Mouse (Mus musculus): ENCODE measurements at regions not wholly inside any gene's neighbourhood (a gene's known extent, or its start where the extent isn't known, plus 50 kb on each side); places are given as distances from the start of the nearest gene placed in this dataset.

DNA sequence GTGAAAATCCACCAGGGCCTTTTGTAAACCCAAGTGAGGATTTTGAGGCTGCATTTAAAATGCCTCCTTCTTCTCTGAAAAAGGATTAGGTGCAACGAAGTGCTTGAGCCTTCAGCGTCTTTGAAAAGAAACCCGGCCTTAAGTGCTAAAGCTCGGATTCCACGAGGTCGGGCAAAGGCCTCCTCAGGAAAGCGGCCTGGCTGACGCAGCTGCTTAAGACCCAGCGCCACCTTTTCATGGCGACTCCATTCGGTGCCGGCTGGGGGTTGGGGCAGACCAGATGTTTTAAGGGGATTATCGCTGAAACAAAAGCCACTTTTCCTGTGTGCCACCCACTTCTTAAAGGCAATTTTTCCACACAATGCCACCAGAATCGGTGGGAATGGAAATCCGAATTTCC is 61.6 kb upstream of the 4932438H23Rik start:
- Histone ChIP-seq H3K4me3 (replicated peaks) (no peak overlapping the region), H3K9me3 (no peaks in the 10 kb centered on the region), H3K36me3 (no peaks in the 10 kb centered on the region), H3K9ac (no peak overlapping the region), H3K27me3 (replicated peaks) (no peaks in the 10 kb centered on the region), H3K27ac (no peak overlapping the region), H3K4me2 (no peak overlapping the region), H3K4me1 (no peaks in the 10 kb centered on the region)
- 46% methylated on average over 15 of the region's 15 CpGs for WGBS
- no peak for ATAC-seq (ENCODE audit: insufficient read depth, low FRiP score, low read depth)

DNA sequence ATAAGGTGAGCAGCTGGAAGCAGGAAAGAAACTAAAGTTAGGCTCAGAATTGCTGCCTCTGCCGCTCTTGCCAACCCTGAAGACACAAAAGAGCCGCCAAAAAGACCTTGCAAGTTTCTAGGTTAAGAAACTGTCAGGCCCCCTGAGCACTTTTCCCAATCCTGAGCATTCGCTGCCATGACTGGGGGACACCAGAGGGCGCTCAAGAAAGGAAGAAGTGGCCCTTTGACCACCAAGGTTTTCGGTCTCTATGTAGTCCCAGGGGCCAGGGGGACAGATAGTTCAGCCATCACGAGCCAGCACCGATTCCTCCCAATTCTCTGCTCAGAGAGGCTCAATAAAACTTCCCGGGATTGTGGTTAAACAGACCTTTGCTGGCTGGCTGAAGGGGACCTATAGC is 64.6 kb upstream of the Olig2 start:
- ATAC-seq (ENCODE audit: insufficient read depth, low FRiP score, low read depth), result no peak
- H3K27ac ChIP-seq, result no peak overlapping the region
- H3K4me3 ChIP-seq (replicated peaks), result no peak overlapping the region
- H3K36me3 ChIP-seq, result no peaks in the 10 kb centered on the region
- H3K4me1 ChIP-seq, result no peaks in the 10 kb centered on the region
- H3K27me3 ChIP-seq (replicated peaks), result no peaks in the 10 kb centered on the region
- H3K4me2 ChIP-seq, result no peak overlapping the region
- WGBS, result 16% methylated on average over 8 of the region's 8 CpGs
- no peaks in the 10 kb centered on the region for H3K9me3 ChIP-seq
- no peak overlapping the region for H3K9ac ChIP-seq

DNA sequence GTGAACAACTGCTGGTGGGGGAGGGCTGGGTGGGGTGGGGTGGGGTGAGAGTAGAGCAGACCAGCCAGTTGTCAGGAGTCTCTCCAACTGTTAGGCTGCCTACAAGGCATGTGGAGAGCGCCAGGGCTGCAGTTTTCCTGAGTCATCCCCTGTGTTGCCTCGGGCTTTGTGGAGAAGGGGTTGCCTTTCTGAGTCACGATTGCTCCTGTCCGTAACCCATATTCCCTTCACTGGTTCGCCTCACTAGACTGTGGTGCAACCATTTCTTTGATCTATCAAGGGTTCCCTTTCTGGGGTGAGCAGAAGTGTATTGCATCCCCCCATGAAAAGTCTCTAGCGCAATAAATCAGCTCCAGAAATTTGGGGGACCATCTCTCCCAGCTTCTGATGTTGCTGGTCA is 63.6 kb upstream of the Olig2 start:
- ATAC-seq (ENCODE audit: insufficient read depth, low FRiP score, low read depth), result no peak
- Histone ChIP-seq H3K27me3 (replicated peaks) (no peaks in the 10 kb centered on the region), H3K27ac (no peak overlapping the region), H3K9ac (no peak overlapping the region), H3K4me2 (no peak overlapping the region), H3K9me3 (no peaks in the 10 kb centered on the region), H3K4me3 (replicated peaks) (no peak overlapping the region), H3K4me1 (no peaks in the 10 kb centered on the region), H3K36me3 (no peaks in the 10 kb centered on the region)
- WGBS, result 67% methylated on average over 6 of the region's 6 CpGs

DNA sequence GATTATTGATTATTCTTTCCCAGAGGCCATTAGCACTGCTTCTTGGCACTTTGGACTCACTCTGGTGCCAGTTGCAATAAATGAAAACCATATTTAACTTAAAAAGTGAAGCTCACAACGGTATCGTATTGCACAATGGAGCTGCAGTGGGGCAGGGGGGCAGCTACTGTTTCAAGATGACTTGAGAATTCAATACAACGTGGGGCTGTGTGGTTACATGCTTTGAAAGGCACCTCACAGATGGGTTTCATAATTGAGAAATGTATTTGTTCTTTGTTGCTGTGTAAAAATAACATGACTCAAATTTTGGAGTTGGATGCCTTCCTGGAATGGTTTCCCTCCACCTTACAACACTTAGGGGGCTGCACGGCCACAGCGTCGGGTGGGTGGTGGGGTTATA is 62.9 kb upstream of the Olig2 start:
- no peaks in the 10 kb centered on the region for H3K36me3 ChIP-seq
- no peak for ATAC-seq (ENCODE audit: insufficient read depth, low FRiP score, low read depth)
- H3K27ac ChIP-seq, result no peak overlapping the region
- no peak overlapping the region for H3K9ac ChIP-seq
- WGBS, result 85% methylated on average over 6 of the region's 6 CpGs
- H3K4me3 ChIP-seq (replicated peaks), result no peak overlapping the region
- no peak overlapping the region for H3K4me2 ChIP-seq
- no peaks in the 10 kb centered on the region for H3K4me1 ChIP-seq
- no peaks in the 10 kb centered on the region for H3K9me3 ChIP-seq
- H3K27me3 ChIP-seq (replicated peaks), result no peaks in the 10 kb centered on the region

DNA sequence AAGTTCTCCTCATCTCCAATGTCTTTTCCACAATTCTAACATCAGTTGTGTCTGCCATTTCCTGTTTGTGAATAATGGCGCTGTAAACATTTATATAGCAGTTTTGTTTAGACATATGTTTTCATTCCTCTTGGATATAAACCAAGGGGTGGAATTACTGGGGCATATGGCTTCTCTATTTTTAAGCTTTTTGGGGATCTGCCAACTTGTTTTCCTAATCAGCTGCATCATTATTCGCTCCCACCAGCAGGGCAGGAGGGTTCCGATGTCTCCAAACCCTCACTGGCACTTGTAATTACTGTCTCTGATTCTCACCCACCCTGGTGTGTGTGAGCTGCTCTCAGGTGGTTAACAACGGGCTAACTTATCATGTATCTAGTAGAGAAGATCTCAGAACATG is 59.4 kb upstream of the Olig2 start:
- 70% methylated on average over 4 of the region's 4 CpGs for WGBS
- H3K36me3 ChIP-seq, result no peaks in the 10 kb centered on the region
- H3K4me2 ChIP-seq, result no peak overlapping the region
- no peak overlapping the region for H3K4me3 ChIP-seq (replicated peaks)
- no peak overlapping the region for H3K27ac ChIP-seq
- peaks cover 5% of the 10 kb centered on the region; the same call in 1 of the 2 replicates for H3K27me3 ChIP-seq (replicated peaks)
- no peak overlapping the region for H3K9ac ChIP-seq
- ATAC-seq (ENCODE audit: insufficient read depth, low FRiP score, low read depth), result no peak
- H3K4me1 ChIP-seq, result 0 out of 2 replicates have a peak, but pooled peaks cover 4% of the 10 kb centered on the region
- no peaks in the 10 kb centered on the region for H3K9me3 ChIP-seq

DNA sequence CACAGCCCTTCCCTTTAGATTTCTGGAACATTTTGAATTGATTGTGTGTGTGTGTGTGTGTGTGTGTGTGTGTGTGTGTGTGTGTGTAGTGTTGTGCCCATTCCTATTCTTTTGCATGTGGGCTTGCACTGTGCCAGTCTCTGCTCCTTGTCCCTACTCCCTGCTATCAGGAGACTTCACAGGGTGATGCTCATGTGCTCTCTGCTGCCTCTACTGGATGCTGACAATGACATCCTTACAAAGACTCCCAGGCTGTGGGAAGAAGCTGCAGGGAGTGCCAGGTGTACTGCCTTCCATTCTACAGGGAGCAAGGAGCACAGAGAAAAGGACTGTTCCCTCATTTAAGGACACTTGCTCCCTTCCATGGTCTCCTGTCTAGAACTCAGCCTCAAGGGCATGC is 58.4 kb upstream of the Olig2 start:
- Histone ChIP-seq H3K27ac (no peak overlapping the region), H3K9me3 (no peaks in the 10 kb centered on the region), H3K27me3 (replicated peaks) (peaks cover 5% of the 10 kb centered on the region; the same call in 1 of the 2 replicates), H3K4me3 (replicated peaks) (no peak overlapping the region), H3K9ac (no peak overlapping the region), H3K36me3 (no peaks in the 10 kb centered on the region), H3K4me2 (no peak overlapping the region), H3K4me1 (0 out of 2 replicates have a peak, but pooled peaks cover 4% of the 10 kb centered on the region)
- no peak for ATAC-seq (ENCODE audit: insufficient read depth, low FRiP score, low read depth)

DNA sequence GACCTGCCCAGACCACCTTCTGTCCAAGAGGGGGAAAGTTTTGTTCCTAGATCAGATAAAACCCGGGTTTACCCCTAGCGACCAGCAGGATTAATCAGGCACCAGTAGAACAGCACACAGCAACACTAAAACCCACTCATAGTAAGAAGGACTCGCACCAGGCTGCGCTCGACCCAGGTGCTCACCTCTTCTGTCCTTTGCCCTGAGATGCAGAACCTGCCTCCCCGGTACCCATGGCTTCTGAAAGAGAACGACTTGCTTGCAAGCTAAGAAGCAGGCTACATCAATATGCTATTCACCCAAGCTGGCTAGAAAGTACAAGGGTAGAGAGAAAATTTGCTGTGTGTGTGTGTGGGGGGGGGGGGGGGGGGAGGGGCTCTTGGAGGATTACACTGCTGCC is 56.9 kb upstream of the Olig2 start:
- Histone ChIP-seq H3K36me3 (no peaks in the 10 kb centered on the region), H3K27ac (no peak overlapping the region), H3K4me1 (0 out of 2 replicates have a peak, but pooled peaks cover 4% of the 10 kb centered on the region), H3K4me3 (replicated peaks) (no peak overlapping the region), H3K27me3 (replicated peaks) (peaks cover 5% of the 10 kb centered on the region; the same call in 1 of the 2 replicates), H3K9me3 (no peaks in the 10 kb centered on the region), H3K4me2 (no peak overlapping the region), H3K9ac (no peak overlapping the region)
- 50% methylated on average over 7 of the region's 7 CpGs for WGBS
- ATAC-seq (ENCODE audit: insufficient read depth, low FRiP score, low read depth), result no peak

DNA sequence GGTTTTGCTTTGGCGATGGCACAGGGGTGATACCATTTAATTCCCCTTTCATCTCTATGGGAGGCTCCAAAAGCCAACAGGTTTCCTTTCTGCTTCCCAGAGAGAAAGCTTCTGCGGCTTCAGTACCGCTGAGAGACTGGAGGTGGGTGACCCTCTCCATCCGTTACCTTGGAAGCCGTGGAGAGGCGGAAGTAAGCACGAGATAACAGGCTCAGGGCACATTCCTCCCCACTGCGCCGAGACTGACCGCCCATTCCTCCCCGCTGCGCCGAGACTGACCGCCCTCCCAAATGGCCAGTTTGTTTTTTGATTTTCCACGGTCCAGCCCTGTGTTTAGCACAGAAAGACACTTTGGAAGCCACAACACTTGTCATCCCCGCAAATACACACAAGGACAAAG is 55.4 kb upstream of the Olig2 start:
- WGBS, result under 1% methylated on average over 16 of the region's 16 CpGs
- Histone ChIP-seq H3K4me3 (replicated peaks) (peak overlapping the region; percentile 13), H3K4me1 (0 out of 2 replicates have a peak, but pooled peaks cover 8% of the 10 kb centered on the region), H3K27me3 (replicated peaks) (peaks cover 5% of the 10 kb centered on the region; the same call in 1 of the 2 replicates), H3K9ac (no peak overlapping the region), H3K4me2 (peak overlapping the region; percentile 51), H3K27ac (no peak overlapping the region), H3K36me3 (no peaks in the 10 kb centered on the region), H3K9me3 (no peaks in the 10 kb centered on the region)
- ATAC-seq (ENCODE audit: insufficient read depth, low FRiP score, low read depth), result no peak

DNA sequence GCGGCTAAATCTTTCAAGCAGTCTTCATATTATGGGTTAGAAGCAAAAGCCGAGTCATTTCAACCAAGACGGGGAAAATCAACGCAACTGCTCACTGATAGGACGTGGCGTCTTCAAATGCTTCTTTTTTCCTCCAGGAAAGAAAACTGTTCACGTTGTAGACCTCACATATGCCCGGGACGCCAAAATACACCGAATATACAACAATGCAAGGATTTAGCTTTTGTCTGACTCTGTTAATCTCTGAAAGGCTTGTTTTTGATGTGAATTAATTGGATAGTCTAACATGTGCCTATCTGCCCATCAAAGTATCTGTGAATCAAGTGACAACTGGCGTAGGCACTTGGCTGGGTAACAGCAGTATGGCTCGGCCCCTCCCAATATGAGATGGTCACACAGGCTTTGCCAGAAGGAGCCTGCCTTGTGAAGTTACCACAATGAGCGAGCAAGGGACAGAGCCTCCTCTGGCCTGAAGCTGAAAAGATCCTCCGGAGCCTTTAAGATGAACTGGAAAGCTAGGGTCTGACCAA is 53.3 kb upstream of the Olig2 start:
- Histone ChIP-seq H3K27ac (no peak overlapping the region), H3K4me1 (0 out of 2 replicates have a peak, but pooled peaks cover 8% of the 10 kb centered on the region), H3K4me3 (replicated peaks) (no peak overlapping the region), H3K9ac (no peak overlapping the region), H3K36me3 (no peaks in the 10 kb centered on the region), H3K9me3 (no peaks in the 10 kb centered on the region), H3K4me2 (no peak overlapping the region), H3K27me3 (replicated peaks) (peaks cover 5% of the 10 kb centered on the region; the same call in 1 of the 2 replicates)
- no peak for ATAC-seq (ENCODE audit: insufficient read depth, low FRiP score, low read depth)
- 85% methylated on average over 14 of the region's 14 CpGs for WGBS

DNA sequence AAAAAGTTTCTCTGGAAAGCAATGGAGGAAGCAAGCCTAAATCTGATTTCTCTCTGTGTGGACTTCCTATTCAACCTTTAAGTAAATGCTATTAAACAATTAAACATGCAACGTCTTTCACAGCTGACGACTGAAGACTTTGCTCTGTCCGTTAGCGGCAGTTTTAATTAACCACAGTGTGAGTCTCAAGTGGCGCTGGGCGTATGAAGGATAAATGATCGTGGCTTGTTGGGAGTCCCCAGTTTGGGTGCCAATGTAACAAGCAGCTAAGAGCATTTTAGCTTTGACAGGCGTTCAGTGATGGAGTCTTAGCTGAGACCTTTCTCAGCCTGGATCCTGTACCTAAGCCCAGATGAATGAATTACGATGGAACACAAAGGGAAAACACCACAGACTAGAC is 52.7 kb upstream of the Olig2 start:
- Histone ChIP-seq H3K27ac (no peak overlapping the region), H3K4me1 (0 out of 2 replicates have a peak, but pooled peaks cover 8% of the 10 kb centered on the region), H3K9ac (no peak overlapping the region), H3K9me3 (no peaks in the 10 kb centered on the region), H3K27me3 (replicated peaks) (peaks cover 5% of the 10 kb centered on the region; the same call in 1 of the 2 replicates), H3K4me3 (replicated peaks) (no peak overlapping the region), H3K36me3 (no peaks in the 10 kb centered on the region), H3K4me2 (no peak overlapping the region)
- WGBS, result 79% methylated on average over 9 of the region's 9 CpGs
- ATAC-seq (ENCODE audit: insufficient read depth, low FRiP score, low read depth), result no peak

DNA sequence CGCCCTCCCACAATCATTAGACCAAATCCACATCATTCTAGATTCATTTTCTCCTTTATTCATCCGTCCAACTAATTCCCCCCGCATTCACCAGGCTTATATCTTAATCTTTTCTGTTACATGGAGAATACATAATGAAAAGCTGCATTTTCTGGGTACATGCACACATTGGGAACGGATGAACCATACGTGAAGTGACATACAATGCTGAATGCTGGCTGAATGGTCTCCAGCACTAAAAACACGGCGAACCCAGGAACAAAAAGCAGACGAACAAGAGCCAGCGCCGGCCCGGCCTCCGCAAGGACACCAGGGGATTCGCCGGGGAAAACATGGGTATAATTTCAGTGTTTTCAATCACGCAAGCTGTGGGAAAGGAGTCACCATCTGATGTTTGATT is 52.0 kb upstream of the Olig2 start:
- no peaks in the 10 kb centered on the region for H3K36me3 ChIP-seq
- ATAC-seq (ENCODE audit: insufficient read depth, low FRiP score, low read depth), result no peak
- no peak overlapping the region for H3K4me3 ChIP-seq (replicated peaks)
- WGBS, result 81% methylated on average over 15 of the region's 15 CpGs
- H3K27me3 ChIP-seq (replicated peaks), result peaks cover 5% of the 10 kb centered on the region; the same call in 1 of the 2 replicates
- 0 out of 2 replicates have a peak, but pooled peaks cover 8% of the 10 kb centered on the region for H3K4me1 ChIP-seq
- H3K9ac ChIP-seq, result no peak overlapping the region
- no peak overlapping the region for H3K4me2 ChIP-seq
- H3K27ac ChIP-seq, result no peak overlapping the region
- H3K9me3 ChIP-seq, result no peaks in the 10 kb centered on the region

DNA sequence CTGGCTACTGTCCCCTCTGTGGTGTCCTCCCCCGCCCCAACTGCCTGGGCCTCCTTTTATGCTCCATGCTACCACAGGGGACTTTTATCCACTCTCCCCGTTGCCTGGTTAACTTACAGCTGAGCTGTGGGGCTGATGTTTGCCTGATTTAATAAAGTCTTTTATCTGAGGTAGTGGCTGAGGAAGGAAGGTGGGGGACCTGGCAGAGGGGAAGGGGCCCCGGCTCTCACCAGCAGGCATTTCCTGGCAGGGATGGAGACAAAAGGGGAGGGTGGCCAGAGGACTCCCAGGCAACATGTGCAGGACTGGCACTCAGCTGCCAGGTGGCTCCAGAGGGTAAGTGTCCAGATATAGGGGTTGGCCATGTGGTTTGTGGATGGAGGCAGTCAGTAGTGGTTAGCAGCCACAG is 51.4 kb upstream of the Olig2 start:
- WGBS, result 33% methylated on average over 3 of the region's 3 CpGs

DNA sequence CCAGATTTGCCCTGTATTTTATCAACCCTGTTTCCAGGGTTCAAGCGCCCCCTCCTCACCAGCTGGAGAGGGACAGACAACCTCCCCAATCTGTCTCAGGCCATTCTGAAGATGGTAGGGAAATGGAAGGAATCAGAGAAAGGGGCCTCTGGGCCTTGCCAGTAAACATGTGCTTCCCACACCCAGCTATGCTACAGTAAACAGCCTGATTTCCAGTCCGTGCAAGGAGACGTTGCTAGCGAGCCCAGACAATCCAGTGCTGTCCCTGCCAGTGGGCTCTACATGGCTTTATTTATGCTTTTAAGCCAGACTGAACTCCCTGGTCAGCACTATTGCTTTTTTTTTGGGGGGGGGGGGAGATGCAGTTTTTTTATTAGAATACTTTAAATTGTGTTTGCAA is 50.9 kb upstream of the Olig2 start:
- H3K27me3 ChIP-seq (replicated peaks), result peaks cover 5% of the 10 kb centered on the region; the same call in 1 of the 2 replicates
- no peak for ATAC-seq (ENCODE audit: insufficient read depth, low FRiP score, low read depth)
- H3K27ac ChIP-seq, result no peak overlapping the region
- H3K4me3 ChIP-seq (replicated peaks), result no peak overlapping the region
- WGBS, result 55% methylated on average over 4 of the region's 4 CpGs
- no peaks in the 10 kb centered on the region for H3K9me3 ChIP-seq
- 0 out of 2 replicates have a peak, but pooled peaks cover 8% of the 10 kb centered on the region for H3K4me1 ChIP-seq
- H3K4me2 ChIP-seq, result no peak overlapping the region
- H3K9ac ChIP-seq, result no peak overlapping the region
- no peaks in the 10 kb centered on the region for H3K36me3 ChIP-seq

More for the DNA sequence above, 51.4 kb upstream of the Olig2 start:
- H3K4me2 ChIP-seq, result no peak overlapping the region
- no peak overlapping the region for H3K9ac ChIP-seq
- no peaks in the 10 kb centered on the region for H3K36me3 ChIP-seq
- H3K27ac ChIP-seq, result no peak overlapping the region
- 0 out of 2 replicates have a peak, but pooled peaks cover 8% of the 10 kb centered on the region for H3K4me1 ChIP-seq
- no peak for ATAC-seq (ENCODE audit: insufficient read depth, low FRiP score, low read depth)
- peaks cover 5% of the 10 kb centered on the region; the same call in 1 of the 2 replicates for H3K27me3 ChIP-seq (replicated peaks)
- no peaks in the 10 kb centered on the region for H3K9me3 ChIP-seq
- H3K4me3 ChIP-seq (replicated peaks), result no peak overlapping the region

Data from stomach, embryonic 15.5 days (tissue).